Mouse (Mus musculus) E14TG2a.4 (cell line): ENCODE results near the gene Dnajc11.

Experiments
- CTCF ChIP-seq: conservative IDR thresholded peaks from 2 replicates; pipeline ENCODE4 v1.5.1; 2014; ENCODE audit warnings: low read length
- NANOG ChIP-seq: IDR thresholded peaks from 2 replicates; pipeline ENCODE4 v1.6.1; 2014; ENCODE audit warnings: borderline replicate concordance, low read length, mixed read lengths
- POU5F1 ChIP-seq: IDR thresholded peaks from 2 replicates; pipeline ENCODE4 v1.6.1; 2014; ENCODE audit warnings: low read length, borderline replicate concordance

DNA sequence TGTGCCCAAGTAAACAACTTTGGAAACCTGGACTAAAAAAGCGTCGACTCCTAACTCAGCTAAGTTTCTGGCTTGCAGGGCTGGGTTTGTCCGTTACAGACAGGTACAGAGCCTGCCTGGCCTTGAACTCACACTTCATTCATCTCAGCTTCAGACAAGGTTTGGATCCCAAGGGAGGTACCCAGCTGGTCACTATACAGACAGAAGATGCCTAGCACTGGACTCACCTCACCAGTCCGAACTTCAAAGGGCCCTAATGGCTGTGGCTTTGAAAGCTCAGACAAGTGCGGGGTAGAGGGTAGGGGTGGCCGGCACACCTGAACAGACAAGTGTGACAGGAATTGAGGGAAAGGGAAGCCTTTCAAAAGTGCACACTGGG, 55.6 kb downstream of the Dnajc11 start:
- no peak for TF ChIP-seq CTCF
- TF ChIP-seq POU5F1, result no peak
- TF ChIP-seq NANOG, result no peak
